Mouse (Mus musculus) C2C12 (cell line): ENCODE data around the gene Sema6c. TPM values are rescaled to one million over a fixed set of nuclear protein-coding genes. Genes with fewer than 3 reads are reported as not detected.

ENCODE experiments used
- H3K27me3 ChIP-seq: one replicate; pipeline ENCODE4 v1.6.1; 2011; ENCODE audit not compliant: control insufficient read depth, insufficient read depth, insufficient read length
- H3K36me3 ChIP-seq: one replicate; pipeline ENCODE4 v1.6.1; 2011; ENCODE audit not compliant: control insufficient read depth, insufficient read depth
- H3K4me3 ChIP-seq: one replicate; pipeline ENCODE4 v1.5.1; 2011; ENCODE audit warnings: mild to moderate bottlenecking, control low read depth; ENCODE audit not compliant: poor library complexity, insufficient read depth, severe bottlenecking
- H3K79me2 ChIP-seq: one replicate; pipeline ENCODE4 v1.6.1; 2011; ENCODE audit not compliant: control insufficient read depth, insufficient read depth
- H3K79me3 ChIP-seq: one replicate; pipeline ENCODE4 v1.6.1; 2011; ENCODE audit warnings: low read depth, control low read depth
- H3ac ChIP-seq: one replicate; pipeline ENCODE3; 2011; ENCODE audit warnings: low read depth; ENCODE audit not compliant: control insufficient read depth, insufficient read length
- CEBPB ChIP-seq: IDR thresholded peaks from one replicate; pipeline ENCODE4 v1.6.1; 2011; ENCODE audit warnings: low read depth, mild to moderate bottlenecking, control low read depth, moderate library complexity
- CTCF ChIP-seq: IDR thresholded peaks from one replicate; pipeline ENCODE4 v1.5.1; 2011; ENCODE audit not compliant: control insufficient read depth, insufficient read depth, insufficient read length
- FOSL1 ChIP-seq: IDR thresholded peaks from one replicate; pipeline ENCODE4 v1.8.0; 2011; ENCODE audit warnings: mild to moderate bottlenecking, low read length; ENCODE audit not compliant: poor library complexity, insufficient read depth, severe bottlenecking
- MAX ChIP-seq: IDR thresholded peaks from one replicate; pipeline ENCODE4 v1.6.1; 2011; ENCODE audit warnings: mild to moderate bottlenecking, control low read depth
- MYOD1 ChIP-seq: IDR thresholded peaks from one replicate; pipeline ENCODE4 v1.6.1; 2011; ENCODE audit warnings: low read depth; ENCODE audit not compliant: control insufficient read depth, insufficient read length
- MYOG ChIP-seq: IDR thresholded peaks from one replicate; pipeline ENCODE4 v1.6.1; 2011; ENCODE audit not compliant: control insufficient read depth, insufficient read length; ENCODE audit errors: extremely low read depth
- USF1 ChIP-seq: IDR thresholded peaks from one replicate; pipeline ENCODE4 v1.6.1; 2011; ENCODE audit warnings: low read depth, mild to moderate bottlenecking, control low read depth, moderate library complexity
- polyA plus RNA-seq: library from polyadenylated mRNA; unstranded; fragments of >200 nt; fragmentation: generic; extraction: Trizol; gene quantifications from one replicate; pipeline ENCODE4 v1.2.1, GENCODE M21; 2012; ENCODE audit warnings: missing spikeins

Gene Sema6c
- polyA plus RNA-seq, 1 experiment, result 5.4 TPM

DNA sequence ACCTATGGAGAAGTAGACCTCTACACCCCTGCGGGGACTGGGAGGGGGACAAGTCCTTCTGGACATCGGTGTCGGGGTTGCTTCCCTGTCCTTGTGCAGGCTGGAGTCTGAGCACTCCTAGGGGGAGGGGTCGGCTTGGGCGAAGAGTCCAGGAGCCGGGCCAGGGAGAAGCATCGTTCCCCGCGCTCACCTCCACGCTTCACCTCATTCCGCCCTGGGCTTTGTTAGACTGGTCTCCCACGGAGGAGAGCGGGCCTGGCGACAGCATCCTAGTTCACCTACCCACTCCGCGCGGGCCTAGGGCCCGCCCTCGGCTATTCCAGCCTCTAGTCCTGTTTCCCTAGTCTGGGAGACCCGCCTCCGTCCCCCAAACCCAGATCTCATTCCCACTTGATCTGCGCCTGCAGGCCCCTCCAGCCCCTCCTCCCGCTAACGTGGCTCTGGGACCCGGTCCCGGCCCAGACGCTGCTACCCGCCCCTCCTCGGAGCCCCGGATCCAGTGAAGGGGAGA is 839 bp downstream of the Sema6c start:
- Histone ChIP-seq H3ac (peak overlapping the region; percentile 56), H3K79me3 (no peaks in the 10 kb centered on the region), H3K36me3 (no peaks in the 10 kb centered on the region), H3K4me3 (peak overlapping the region; percentile 40), H3K79me2 (no peaks in the 10 kb centered on the region), H3K27me3 (no peaks in the 10 kb centered on the region)
- TF ChIP-seq CTCF, result no peak
- TF ChIP-seq USF1, result no peak
- TF ChIP-seq CEBPB, result no peak
- no peak for TF ChIP-seq FOSL1
- TF ChIP-seq MYOG, result no peak
- TF ChIP-seq MYOD1, result no peak
- no peak for TF ChIP-seq MAX

DNA sequence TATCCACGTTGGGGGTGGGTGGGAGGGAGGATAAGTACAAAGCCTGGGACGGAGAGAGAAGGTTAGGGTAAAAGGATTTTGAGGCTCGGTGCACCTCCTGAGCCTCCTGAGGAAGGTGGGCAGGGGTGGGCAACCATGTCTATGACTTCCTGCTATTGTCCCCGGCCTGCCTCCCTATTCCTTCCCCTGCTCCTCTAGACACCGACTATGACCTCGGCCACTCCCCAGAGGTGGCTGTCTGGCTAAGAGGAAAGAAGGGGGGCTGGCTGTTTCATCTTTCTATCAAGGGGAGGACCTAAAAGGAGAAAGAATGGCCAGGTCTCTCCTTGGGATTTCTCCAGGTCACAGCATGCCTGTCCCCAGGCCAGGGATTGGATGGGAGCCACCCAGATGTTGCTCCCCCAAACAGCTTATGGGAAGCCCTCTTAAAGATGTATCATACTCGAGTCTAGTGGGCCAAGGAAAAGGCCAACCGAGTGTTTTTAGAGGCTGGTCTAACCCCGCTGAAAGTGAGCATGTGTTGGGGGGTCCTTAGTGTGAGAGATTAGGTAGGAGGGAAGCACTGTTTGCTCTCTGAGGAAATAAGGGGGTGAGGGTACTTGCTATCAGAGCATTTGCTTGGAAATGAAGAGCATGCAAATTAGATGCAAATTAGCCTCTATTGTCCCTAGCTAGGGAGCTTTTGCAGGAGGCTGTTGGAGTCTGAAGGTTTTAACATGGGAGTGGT is 1.5 kb downstream of the Sema6c start:
- TF ChIP-seq MAX (no peak), MYOD1 (no peak)
- Histone ChIP-seq H3ac (no peak overlapping the region), H3K27me3 (no peaks in the 10 kb centered on the region), H3K36me3 (no peaks in the 10 kb centered on the region), H3K79me2 (no peaks in the 10 kb centered on the region), H3K79me3 (no peaks in the 10 kb centered on the region), H3K4me3 (no peak overlapping the region)

DNA sequence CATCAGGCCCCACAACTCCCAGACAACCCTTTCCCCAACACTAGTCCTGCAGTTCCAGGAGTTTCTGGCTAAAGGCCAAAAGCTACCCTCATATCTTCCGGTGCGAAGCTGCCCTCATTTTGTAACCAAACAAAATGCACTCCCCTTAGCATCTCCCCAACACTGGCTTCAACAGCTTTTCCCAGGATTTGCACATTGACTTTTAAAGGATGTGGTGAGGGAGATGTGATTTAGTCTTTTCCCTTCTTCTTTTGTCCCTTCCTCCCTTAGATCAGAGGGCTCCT is 2.0 kb downstream of the Sema6c start:
- Histone ChIP-seq H3K4me3 (no peak overlapping the region), H3K79me3 (no peaks in the 10 kb centered on the region), H3ac (no peak overlapping the region), H3K79me2 (no peaks in the 10 kb centered on the region), H3K36me3 (no peaks in the 10 kb centered on the region), H3K27me3 (no peaks in the 10 kb centered on the region)
- TF ChIP-seq CTCF (no peak), USF1 (no peak), MAX (no peak), MYOG (no peak), FOSL1 (no peak), MYOD1 (no peak)

DNA sequence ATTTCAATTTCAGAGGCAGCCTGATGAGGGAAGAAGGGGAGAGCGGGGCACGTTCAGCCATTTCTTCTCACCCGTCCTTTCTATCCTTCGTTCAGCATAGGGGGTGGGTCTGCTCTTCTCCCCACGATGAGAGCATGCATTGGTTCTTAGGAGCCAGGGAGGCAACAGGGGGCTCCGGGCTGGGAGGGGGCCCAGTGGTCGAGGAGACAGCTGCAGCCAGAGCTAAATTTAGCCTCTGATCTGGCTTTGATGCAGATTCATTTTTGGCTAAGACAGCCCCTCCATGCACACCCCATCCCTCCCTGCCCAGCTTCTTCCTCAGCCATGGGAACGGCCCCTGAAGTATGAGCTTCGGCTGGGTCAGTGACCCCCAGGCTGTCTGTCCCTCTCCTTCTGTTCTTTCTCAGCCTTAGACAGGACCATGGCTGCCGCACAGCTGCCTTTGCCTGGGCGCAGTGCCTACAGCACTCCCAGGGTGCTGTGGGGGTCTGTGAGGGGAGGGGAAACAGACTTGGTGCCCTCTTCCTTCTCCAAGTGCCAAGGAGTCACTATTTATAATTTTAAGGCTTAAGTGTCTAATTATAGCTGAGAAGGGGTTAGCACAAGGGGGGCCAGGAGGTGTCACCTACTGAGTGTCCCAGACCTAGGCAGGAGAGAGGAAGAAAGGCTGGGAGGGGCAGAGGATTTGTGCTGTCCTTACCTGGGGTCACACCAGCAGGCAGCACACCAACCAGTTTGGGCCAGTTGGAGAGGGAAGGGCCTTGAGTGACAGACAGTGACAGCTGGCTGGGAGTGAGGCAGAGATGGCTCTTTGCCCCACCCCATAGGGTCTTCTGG is 3.4 kb downstream of the Sema6c start:
- no peaks in the 10 kb centered on the region for H3K79me3 ChIP-seq
- TF ChIP-seq MYOD1 (peak; percentile 99), MYOG (no peak)
- H3K79me2 ChIP-seq, result no peaks in the 10 kb centered on the region
- H3K36me3 ChIP-seq, result no peaks in the 10 kb centered on the region
- H3K27me3 ChIP-seq, result no peaks in the 10 kb centered on the region
- peak overlapping the region; percentile 12 for H3ac ChIP-seq
- no peak overlapping the region for H3K4me3 ChIP-seq

DNA sequence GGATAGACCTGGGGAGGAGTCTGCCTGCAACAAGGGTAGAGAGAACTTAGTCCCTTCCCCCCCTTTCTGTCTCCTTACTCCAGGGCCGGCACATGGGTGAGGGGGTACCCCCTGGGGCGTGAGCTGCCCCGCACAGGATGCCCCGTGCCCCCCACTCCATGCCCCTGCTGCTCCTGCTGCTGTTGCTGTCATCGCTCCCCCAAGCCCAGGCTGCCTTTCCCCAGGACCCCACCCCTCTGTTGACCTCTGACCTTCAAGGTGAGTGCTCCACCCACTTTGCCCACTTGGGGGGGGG is 3.9 kb downstream of the Sema6c start:
- TF ChIP-seq MYOD1, result no peak
- no peak for TF ChIP-seq MYOG
- TF ChIP-seq USF1, result no peak
- no peak for TF ChIP-seq MAX
- no peak for TF ChIP-seq CTCF
- Histone ChIP-seq H3K79me2 (no peaks in the 10 kb centered on the region), H3K4me3 (no peak overlapping the region), H3K79me3 (no peaks in the 10 kb centered on the region), H3ac (no peak overlapping the region), H3K36me3 (no peaks in the 10 kb centered on the region), H3K27me3 (no peaks in the 10 kb centered on the region)

DNA sequence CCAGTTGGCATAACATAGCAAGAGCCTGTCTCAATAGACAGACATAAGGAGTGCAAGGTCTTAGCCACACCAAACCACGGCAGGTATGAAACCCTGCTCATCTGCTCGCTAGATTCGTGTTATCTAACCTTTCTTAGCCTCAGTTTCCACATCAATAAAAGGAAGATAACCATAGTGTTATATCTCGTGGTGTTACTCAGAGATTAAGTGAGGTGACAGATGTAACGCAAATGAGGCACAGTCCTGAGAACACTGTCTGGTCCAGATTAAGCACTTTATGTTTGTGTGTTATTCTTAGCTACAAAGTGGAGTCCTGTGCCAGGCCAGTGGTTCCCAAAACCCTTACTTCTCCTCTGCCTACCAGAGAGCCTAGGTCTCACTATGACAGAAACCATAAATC is 4.6 kb downstream of the Sema6c start:
- H3K36me3 ChIP-seq, result no peaks in the 10 kb centered on the region

More for the DNA sequence above, 4.6 kb downstream of the Sema6c start:
- no peaks in the 10 kb centered on the region for H3K27me3 ChIP-seq
- no peak overlapping the region for H3ac ChIP-seq
- H3K4me3 ChIP-seq, result no peak overlapping the region
- TF ChIP-seq CEBPB (no peak), MYOD1 (no peak), MAX (no peak), FOSL1 (no peak), MYOG (no peak), USF1 (no peak), CTCF (no peak)
- no peaks in the 10 kb centered on the region for H3K79me3 ChIP-seq
- no peaks in the 10 kb centered on the region for H3K79me2 ChIP-seq
